ENCODE assay signal across 11 mouse cellular contexts in genomic region chr6:28628408-28628807, GRCm38 (mm10).
DNase-seq lines count a peak whose midpoint lies in the region; ATAC-seq and TF ChIP-seq lines count a peak whose summit lies in the region.
"Had no signal": no experiment of that assay in that cellular context is flagged by ENCODE, and none has a peak within 500 bp of the region (broad histone marks: within the 10 kb centered on the region; RNA-seq: fewer than 3 reads in every experiment).

No protein-coding gene starts in this region.

- H3K27me3 ChIP-seq in intestine, embryonic 14.5 days (replicated peaks; ENCODE audit: control insufficient read depth, insufficient read depth, low read length): no peaks in the 10 kb centered on the region
- no peaks in the 10 kb centered on the region for H3K27me3 ChIP-seq in intestine, postnatal 0 days (replicated peaks; ENCODE audit: control insufficient read depth, insufficient read depth, low read length)
- no peaks in the 10 kb centered on the region for H3K27me3 ChIP-seq in forebrain, embryonic 16.5 days (replicated peaks; ENCODE audit: control insufficient read depth, insufficient read depth, low read length)
- H3K27me3 ChIP-seq in liver, embryonic 16.5 days (ENCODE audit: control insufficient read depth, insufficient read depth, low read depth, low read length): no peaks in the 10 kb centered on the region
- H3K27me3 ChIP-seq in neural tube, embryonic 14.5 days (ENCODE audit: control insufficient read depth, insufficient read depth, low read length): no peaks in the 10 kb centered on the region
- H3K27me3 ChIP-seq in kidney, embryonic 14.5 days (ENCODE audit: control insufficient read depth, insufficient read depth, low read length): no peaks in the 10 kb centered on the region

- no peak for TF ChIP-seq CTCF in intestine, postnatal 0 days (IDR thresholded peaks at IDR 0.05; ENCODE audit: low read depth)

- no peak overlapping the region for H3K4me3 ChIP-seq in intestine, embryonic 14.5 days (ENCODE audit: low read depth, low read length)
- H3K4me3 ChIP-seq in intestine, postnatal 0 days (ENCODE audit: low read depth, low read length): no peak overlapping the region
- H3K4me3 ChIP-seq in forebrain, embryonic 16.5 days (replicated peaks; ENCODE audit: low read length): no peak overlapping the region
- no peak overlapping the region for H3K4me3 ChIP-seq in liver, embryonic 16.5 days (ENCODE audit: low read depth, low read length)
- no peak overlapping the region for H3K4me3 ChIP-seq in neural tube, embryonic 14.5 days (ENCODE audit: low read depth, low read length)
- no peak overlapping the region for H3K4me3 ChIP-seq in kidney, embryonic 14.5 days (ENCODE audit: low read length)

- H3K4me1 ChIP-seq in intestine, embryonic 14.5 days (replicated peaks; ENCODE audit: control insufficient read depth, insufficient read depth, low read length): peaks cover 7% of the 10 kb centered on the region
- no peaks in the 10 kb centered on the region for H3K4me1 ChIP-seq in intestine, postnatal 0 days (replicated peaks; ENCODE audit: control insufficient read depth, insufficient read depth, low read length)
- peaks cover 15% of the 10 kb centered on the region for H3K4me1 ChIP-seq in forebrain, embryonic 16.5 days (replicated peaks; ENCODE audit: control insufficient read depth, insufficient read depth, low read length)
- H3K4me1 ChIP-seq in liver, embryonic 16.5 days (ENCODE audit: control insufficient read depth, low read depth, low read length): peaks cover 15% of the 10 kb centered on the region
- peaks cover 21% of the 10 kb centered on the region; the same call in 1 of the 2 replicates for H3K4me1 ChIP-seq in neural tube, embryonic 14.5 days (ENCODE audit: control insufficient read depth, insufficient read depth, low read length)
- H3K4me1 ChIP-seq in kidney, embryonic 14.5 days (ENCODE audit: control insufficient read depth, insufficient read depth, low read length): no peaks in the 10 kb centered on the region

- 75% methylated on average over 1 of the region's 1 CpGs for WGBS in intestine, embryonic 14.5 days
- 71% methylated on average over 1 of the region's 1 CpGs for WGBS in intestine, postnatal 0 days
- WGBS in forebrain, embryonic 16.5 days: 22% methylated on average over 1 of the region's 1 CpGs
- WGBS in liver, embryonic 16.5 days (ENCODE audit: insufficient replicate concordance): 21% methylated on average over 1 of the region's 1 CpGs
- 23% methylated on average over 1 of the region's 1 CpGs for WGBS in neural tube, embryonic 14.5 days
- WGBS in kidney, embryonic 14.5 days: 78% methylated on average over 1 of the region's 1 CpGs

- H3K36me3 ChIP-seq in intestine, embryonic 14.5 days (ENCODE audit: control insufficient read depth, insufficient read depth, low read length): peaks cover 13% of the 10 kb centered on the region; the same call in 1 of the 2 replicates
- peaks cover 6% of the 10 kb centered on the region; the same call in 1 of the 2 replicates for H3K36me3 ChIP-seq in intestine, postnatal 0 days (ENCODE audit: control insufficient read depth, insufficient read depth)
- H3K36me3 ChIP-seq in forebrain, embryonic 16.5 days (ENCODE audit: control insufficient read depth, insufficient read depth): no peaks in the 10 kb centered on the region
- peaks cover 2% of the 10 kb centered on the region; the same call in 1 of the 2 replicates for H3K36me3 ChIP-seq in liver, embryonic 16.5 days (ENCODE audit: control insufficient read depth, insufficient read depth)
- no peaks in the 10 kb centered on the region for H3K36me3 ChIP-seq in neural tube, embryonic 14.5 days (ENCODE audit: control insufficient read depth, insufficient read depth, low read length)
- H3K36me3 ChIP-seq in kidney, embryonic 14.5 days (ENCODE audit: control insufficient read depth, insufficient read depth, low read length): peaks cover 8% of the 10 kb centered on the region; the same call in 1 of the 2 replicates

- H3K9ac ChIP-seq in intestine, embryonic 14.5 days (ENCODE audit: low read length): no peak overlapping the region
- H3K9ac ChIP-seq in intestine, postnatal 0 days (ENCODE audit: low read depth, low read length): no peak overlapping the region
- H3K9ac ChIP-seq in forebrain, embryonic 16.5 days (replicated peaks; ENCODE audit: low read depth, low read length): no peak overlapping the region
- H3K9ac ChIP-seq in liver, embryonic 16.5 days (ENCODE audit: low read depth, low read length): no peak overlapping the region
- 0 out of 2 replicates have a peak overlapping the region, but pooled peaks have one; percentile 16 for H3K9ac ChIP-seq in neural tube, embryonic 14.5 days (replicated peaks; ENCODE audit: low read depth, low read length)
- H3K9ac ChIP-seq in kidney, embryonic 14.5 days (ENCODE audit: low read depth, low read length): no peak overlapping the region

- ATAC-seq in intestine, embryonic 14.5 days (replicated peaks; ENCODE audit: low FRiP score, low TSS enrichment, low read depth): no peak
- no peak for ATAC-seq in intestine, postnatal 0 days
- ATAC-seq in forebrain, embryonic 16.5 days: peak; percentile 60
- peak; percentile 99 for ATAC-seq in liver, embryonic 16.5 days (ENCODE audit: low read depth)
- ATAC-seq in neural tube, embryonic 14.5 days (ENCODE audit: low read depth): peak; percentile 83
- ATAC-seq in kidney, embryonic 14.5 days (ENCODE audit: low FRiP score, low TSS enrichment): no peak

- H3K27ac ChIP-seq in intestine, embryonic 14.5 days (ENCODE audit: low read depth): no peak overlapping the region
- no peak overlapping the region for H3K27ac ChIP-seq in intestine, postnatal 0 days (ENCODE audit: low read depth, low read length)
- H3K27ac ChIP-seq in forebrain, embryonic 16.5 days (ENCODE audit: low read length): no peak overlapping the region
- H3K27ac ChIP-seq in liver, embryonic 16.5 days (ENCODE audit: low read length): peak overlapping the region; percentile 54
- peak overlapping the region; percentile 3; the same call in 1 of the 2 replicates for H3K27ac ChIP-seq in neural tube, embryonic 14.5 days (ENCODE audit: low read depth, low read length)
- no peak overlapping the region for H3K27ac ChIP-seq in kidney, embryonic 14.5 days (ENCODE audit: low read depth, low read length)

- no peak overlapping the region for H3K4me2 ChIP-seq in intestine, embryonic 14.5 days (ENCODE audit: low read length)
- H3K4me2 ChIP-seq in intestine, postnatal 0 days (replicated peaks; ENCODE audit: low read depth): no peak overlapping the region
- no peak overlapping the region for H3K4me2 ChIP-seq in forebrain, embryonic 16.5 days (ENCODE audit: low read length)
- H3K4me2 ChIP-seq in liver, embryonic 16.5 days (ENCODE audit: low read depth, low read length): no peak overlapping the region
- H3K4me2 ChIP-seq in neural tube, embryonic 14.5 days (ENCODE audit: low read depth, low read length): no peak overlapping the region
- H3K4me2 ChIP-seq in kidney, embryonic 14.5 days (replicated peaks; ENCODE audit: low read depth, low read length): no peak overlapping the region

- H3K9me3 ChIP-seq in intestine, embryonic 14.5 days (ENCODE audit: control insufficient read depth, low read length): no peaks in the 10 kb centered on the region
- no peaks in the 10 kb centered on the region for H3K9me3 ChIP-seq in intestine, postnatal 0 days (ENCODE audit: control insufficient read depth)
- H3K9me3 ChIP-seq in forebrain, embryonic 16.5 days (ENCODE audit: control insufficient read depth, low read length): no peaks in the 10 kb centered on the region
- no peaks in the 10 kb centered on the region for H3K9me3 ChIP-seq in liver, embryonic 16.5 days (replicated peaks; ENCODE audit: control insufficient read depth, low read length)
- H3K9me3 ChIP-seq in neural tube, embryonic 14.5 days (ENCODE audit: control insufficient read depth, low read length): no peaks in the 10 kb centered on the region
- H3K9me3 ChIP-seq in kidney, embryonic 14.5 days (ENCODE audit: control insufficient read depth, low read length): no peaks in the 10 kb centered on the region

- DNase-seq in intestine, embryonic 14.5 days (ENCODE audit: low spot score): peak; percentile 39
- no peak for DNase-seq in frontal cortex, adult 2 months (ENCODE audit: extremely low spot score in 1 of 2, low spot score in 1 of 2)
- DNase-seq in gastrocnemius, adult 8-10 months (ENCODE audit: low spot score in 2 of 2): no peak
- DNase-seq: cerebellum, adult 11 months; heart, postnatal 10 days; thymus, postnatal 14 days had no signal

Comparison
In these comparisons a context has a peak if more than half of its experiments do, and no peak if none do; other contexts are left out.
1. ATAC-seq: peak in forebrain, embryonic 16.5 days (single experiment), liver, embryonic 16.5 days (single experiment) and neural tube, embryonic 14.5 days (single experiment); none in intestine, embryonic 14.5 days (single experiment), intestine, postnatal 0 days (single experiment) and kidney, embryonic 14.5 days (single experiment).
2. H3K27ac ChIP-seq: peak in liver, embryonic 16.5 days (single experiment) and neural tube, embryonic 14.5 days (single experiment); none in intestine, embryonic 14.5 days (single experiment), intestine, postnatal 0 days (single experiment), forebrain, embryonic 16.5 days (single experiment) and kidney, embryonic 14.5 days (single experiment).